Mouse (Mus musculus) hematopoietic stem cell, adult 5-6 weeks (primary cell): ENCODE data around the gene Gsg1. TPM values are rescaled to one million over a fixed set of nuclear protein-coding genes. Genes with fewer than 3 reads are reported as not detected.

Source experiments
- ATAC-seq, 2 experiments: fragments of 125-278 bp in 1 of 2; replicated peaks in 1 of 2; 2 replicates each; pipeline ENCODE4 v1.8.0; 2016 to 2017; ENCODE audit warnings: inconsistent platforms in 2 of 2, mild to moderate bottlenecking in 2 of 2, moderate number of reproducible peaks in 2 of 2, low read depth in 1 of 2, moderate TSS enrichment in 1 of 2; ENCODE audit not compliant: low FRiP score in 2 of 2, poor library complexity in 2 of 2, severe bottlenecking in 2 of 2, insufficient read depth in 1 of 2, low TSS enrichment in 1 of 2
- total RNA-seq: library from RNA; stranded (forward); fragments of 172-1452, 232-1000 nt; gene quantifications from 2 replicates; pipeline ENCODE4 v1.2.3, GENCODE M21; 2017

Gene Gsg1
- total RNA-seq = 1.6 TPM in 1 of 2 replicates, not detected in the other

DNA sequence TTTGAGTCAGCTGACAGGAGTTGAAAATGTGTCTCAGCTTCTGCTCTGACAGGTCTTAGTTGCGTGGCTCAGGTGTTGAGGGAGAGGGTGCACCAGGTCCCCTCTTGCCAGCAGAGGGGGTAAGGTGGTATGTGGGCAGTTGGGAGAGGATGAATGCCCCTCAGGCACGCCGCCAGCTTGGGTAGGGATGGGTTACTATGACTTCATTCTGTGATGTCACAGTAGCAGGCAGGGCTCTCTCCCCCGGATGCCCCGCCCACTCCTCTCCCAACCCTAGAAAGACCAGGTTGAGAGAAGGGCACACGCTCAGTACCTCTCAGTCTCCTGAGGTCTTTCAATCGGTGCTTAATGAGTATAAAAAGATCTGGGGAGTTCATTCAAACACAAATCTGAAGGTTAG is at the start of gene Gsg1:
TSS of gene Gsg1 (minus strand) at position 199 of the 400 bp plus-strand sequence.
- ATAC-seq = no peak

DNA sequence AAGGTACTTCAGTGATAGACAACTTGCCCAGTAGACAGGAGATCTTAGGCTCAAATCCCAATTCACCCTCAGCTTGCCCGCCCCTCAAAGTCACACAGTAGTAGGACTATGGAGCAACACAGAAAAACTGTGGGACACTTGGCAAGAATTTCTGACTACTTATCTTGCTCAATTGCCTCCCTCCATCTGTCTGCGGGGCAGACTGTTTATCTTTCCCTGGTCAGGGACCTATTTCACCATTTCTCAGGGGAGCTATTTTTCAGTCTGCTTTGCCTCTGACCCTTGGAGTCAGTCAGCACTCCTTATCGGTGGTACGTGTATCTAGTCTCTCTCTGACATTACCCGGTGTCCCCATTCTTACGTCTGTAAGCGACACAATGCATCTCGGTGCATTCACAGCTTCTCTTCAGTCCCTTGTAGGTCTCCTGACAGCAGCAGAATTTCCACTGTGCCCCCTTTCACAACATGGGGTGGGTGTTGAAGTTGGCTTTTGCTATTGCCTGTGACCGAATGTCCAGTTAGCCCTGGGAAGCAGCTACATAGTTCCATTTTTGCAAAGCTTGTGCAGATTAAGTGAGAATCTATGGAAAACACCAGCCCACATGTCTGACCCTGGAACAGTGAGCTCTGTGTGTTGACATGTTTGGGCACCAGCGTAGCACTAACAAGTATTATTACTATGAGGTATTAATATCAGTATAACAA is 48.4 kb upstream of the Gsg1 start:
- no peak for ATAC-seq

DNA sequence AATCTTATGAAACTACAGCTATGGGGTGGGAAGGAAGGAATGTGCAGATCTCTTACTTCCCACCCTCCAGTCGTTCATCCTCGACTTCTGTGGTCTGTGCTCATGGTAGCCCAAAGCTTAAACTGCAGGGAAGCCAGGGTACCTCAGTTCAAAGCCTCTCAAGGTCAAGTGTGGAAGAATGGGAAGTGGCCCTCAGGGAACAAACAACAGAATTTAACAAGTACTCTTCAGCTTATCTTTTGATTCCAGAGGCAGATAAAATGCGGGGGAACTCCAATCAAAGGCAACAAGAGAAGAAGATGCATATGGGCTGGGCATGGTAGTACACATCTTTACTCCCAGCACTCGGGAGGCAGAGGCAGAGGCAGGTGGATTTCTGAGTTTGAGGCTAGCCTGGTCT is 46.3 kb upstream of the Gsg1 start:
- ATAC-seq = no peak

DNA sequence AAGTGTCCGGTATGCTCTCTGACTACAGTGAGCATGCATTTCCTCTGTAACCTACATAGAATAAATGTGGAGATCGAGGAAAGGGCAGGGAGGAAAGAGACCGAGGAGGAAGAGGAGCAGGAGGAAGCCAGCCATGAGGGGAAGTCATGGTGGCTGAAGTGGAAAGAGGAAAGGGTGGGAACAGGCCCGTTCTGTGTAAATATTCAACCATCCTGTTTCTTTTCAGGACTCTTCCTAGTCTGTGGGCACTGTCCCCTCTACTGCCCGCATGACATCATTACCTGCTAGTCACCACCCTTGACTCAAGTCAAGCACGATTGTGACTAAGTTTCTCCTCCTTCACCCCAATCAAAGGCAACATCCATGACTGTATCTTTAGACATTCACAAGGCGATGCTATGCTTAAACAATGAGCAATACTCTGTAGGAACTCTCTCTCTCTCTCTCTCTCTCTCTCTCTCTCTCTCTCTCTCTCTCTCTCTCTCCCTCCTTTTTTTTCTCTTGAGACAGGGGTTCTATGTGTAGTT is 44.9 kb upstream of the Gsg1 start:
- ATAC-seq = no peak

DNA sequence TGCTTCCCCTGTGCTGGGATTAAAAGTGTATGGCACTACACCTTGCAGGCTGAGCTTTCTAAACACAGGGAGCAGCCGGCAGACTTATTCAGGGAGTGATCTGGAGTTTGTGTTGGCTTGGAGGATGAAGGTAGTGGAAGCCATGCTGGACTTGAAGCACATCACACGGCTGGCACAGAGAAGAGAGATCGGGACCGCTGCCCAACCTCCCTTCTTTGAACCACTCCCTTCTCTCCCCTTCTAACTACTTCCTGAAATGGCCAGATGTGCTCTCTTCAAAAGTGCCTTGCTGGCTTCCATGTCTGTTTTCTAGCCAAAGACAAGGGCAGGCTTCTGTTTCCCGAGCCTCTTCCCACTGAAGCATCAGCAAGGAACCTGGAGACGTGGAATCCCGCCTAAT is 43.4 kb upstream of the Gsg1 start:
- no peak for ATAC-seq

DNA sequence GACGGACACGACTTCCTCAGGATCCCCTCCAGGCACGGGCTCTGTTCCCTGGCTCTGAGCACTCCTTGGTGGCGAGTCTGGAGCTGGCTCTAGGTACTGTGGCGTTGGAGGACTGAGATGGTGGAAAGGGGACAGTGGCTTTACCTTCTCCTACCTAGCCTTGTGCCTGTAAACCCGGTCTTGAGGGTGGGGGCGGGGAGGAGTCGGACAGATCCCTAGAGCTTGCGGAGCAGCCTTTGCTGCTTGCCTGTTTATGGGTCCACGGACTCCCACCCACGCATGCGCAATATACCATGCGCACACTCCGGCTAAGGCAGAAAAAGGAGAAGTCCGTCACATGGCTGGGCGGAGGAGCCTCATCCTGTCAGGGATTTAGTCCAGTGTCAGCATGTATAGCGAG is 42.1 kb upstream of the Gsg1 start:
- ATAC-seq = peak; percentile 97

DNA sequence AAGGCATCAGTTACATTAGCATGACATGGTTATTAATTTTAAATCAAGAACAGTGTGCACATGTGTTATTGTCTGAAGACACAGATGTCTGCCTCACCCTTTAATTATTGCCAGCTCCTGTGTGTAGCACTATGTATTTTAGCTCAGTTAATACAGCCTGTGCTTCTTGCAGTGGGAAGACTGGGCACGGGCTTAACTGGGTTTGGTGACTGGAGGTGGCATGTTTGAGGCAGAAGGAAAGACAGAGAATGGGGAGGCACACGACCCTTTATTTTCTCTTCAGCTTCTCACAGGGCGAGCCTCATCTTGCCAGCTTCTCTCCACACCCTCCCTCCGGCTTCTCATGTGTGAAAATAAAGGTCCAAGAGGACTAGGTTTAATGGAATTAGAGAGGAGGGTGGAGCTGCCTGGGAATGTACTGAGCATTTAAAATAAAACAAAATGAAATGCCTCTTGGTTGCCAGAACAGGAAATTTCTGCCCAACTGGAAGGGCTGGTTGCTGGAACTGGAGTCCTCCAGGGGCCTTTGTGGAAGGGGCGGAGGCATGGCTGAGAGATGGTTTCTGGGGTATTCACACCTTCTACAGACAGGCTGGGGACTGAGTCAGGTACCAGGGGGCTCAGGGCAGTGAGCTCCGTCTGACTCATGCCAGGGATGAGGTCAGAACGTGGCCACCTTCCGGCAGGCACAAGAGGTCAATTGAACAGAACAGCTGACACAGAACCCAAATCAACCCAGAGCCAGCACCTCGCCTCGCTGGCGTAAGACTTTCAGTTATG is 41.1 kb upstream of the Gsg1 start:
- ATAC-seq = no peak

DNA sequence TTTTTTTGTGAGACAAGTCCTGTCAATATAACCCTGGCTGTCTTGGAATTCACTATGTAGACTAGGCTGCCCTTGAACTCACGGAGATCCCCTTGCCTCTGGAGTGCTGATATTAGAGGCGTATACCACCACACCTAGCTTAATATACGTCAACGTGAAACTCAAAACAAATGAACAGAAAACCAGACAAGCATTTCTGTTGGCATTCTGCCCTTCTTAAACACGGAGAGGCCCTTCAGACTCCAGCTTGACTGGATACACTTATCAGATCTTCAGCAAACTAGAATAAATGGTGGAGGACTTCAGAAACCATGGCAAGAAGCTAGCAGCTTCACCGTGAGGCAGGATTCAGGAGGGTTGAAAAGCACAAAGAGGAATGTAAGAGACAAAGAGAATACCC is 40.0 kb upstream of the Gsg1 start:
- no peak for ATAC-seq

DNA sequence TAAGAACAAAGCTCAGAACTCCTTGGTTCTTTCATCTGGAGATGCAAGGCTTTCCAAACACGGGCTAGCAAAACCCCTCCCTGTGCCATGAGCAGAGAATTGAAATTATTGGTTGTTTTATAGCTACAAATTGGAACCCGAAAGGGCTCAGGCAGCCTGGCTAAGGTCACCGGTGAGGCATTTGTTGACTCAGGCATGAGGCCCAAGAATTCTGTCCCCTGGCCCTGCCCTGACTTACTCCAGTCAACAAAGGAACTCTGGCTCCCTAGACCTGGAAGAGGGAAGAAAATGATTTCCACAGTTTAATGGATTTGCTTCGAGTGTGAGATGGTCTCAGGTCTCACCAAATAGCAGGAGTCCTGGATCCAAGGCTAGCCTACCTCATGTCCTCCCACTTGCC is 38.2 kb upstream of the Gsg1 start:
- no peak for ATAC-seq

DNA sequence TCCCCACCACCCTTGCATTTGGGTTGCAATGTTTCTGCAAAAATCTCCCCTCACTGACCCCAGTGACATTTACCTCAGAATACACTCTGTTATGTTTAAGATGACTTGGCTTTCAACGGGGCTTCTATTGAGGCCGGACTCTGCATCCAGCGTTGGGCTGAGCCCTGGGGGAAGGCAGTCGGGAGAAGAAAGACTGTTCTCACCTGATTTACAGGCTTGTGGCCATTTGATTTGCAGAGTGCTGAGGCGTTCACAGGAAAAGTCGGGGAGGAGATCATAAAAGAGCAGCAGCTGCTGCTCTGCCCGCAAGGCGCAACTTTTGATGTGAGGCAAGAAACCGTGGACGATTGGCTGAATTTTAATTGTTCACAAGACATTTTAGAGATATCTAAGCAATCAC is 25.7 kb upstream of the Gsg1 start:
- no peak for ATAC-seq

DNA sequence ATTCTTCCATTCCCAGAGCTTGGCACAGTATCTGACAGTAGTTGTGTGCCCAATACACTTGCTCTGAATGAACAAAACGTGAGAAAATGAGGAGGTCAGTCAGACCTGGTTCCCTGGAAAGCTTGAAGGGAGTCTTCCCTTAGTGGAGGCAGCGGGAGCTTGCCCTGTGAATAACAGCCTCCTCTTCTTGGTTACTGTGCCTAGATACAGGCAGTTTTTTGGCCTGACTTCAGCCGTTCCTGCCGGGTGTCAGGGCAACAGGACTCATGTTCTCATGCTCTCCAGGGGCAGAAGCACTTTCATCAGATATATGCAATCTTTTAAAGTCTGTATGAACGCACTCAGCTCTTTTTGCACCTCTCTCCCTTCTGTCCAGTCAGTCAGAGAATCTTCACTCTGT is 25.1 kb upstream of the Gsg1 start:
- ATAC-seq = no peak

DNA sequence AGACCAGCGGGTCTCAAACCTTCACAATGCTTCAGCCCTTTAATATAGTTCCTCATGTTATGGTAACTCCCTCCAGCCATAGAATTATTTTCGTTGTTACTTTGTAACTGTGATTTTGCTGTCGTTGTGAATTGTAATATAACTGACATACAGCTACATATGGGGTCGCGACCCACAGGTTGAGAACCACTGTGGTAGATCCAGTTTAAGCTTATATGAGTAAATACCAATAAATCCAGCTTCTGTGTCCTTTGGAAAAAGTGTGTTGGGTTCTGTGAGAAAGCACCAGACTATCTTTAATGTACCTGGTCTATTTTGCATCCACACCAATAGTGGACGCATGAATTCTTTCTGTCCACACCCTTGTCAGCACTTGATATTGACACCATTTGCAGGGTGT is 24.2 kb upstream of the Gsg1 start:
- no peak for ATAC-seq

DNA sequence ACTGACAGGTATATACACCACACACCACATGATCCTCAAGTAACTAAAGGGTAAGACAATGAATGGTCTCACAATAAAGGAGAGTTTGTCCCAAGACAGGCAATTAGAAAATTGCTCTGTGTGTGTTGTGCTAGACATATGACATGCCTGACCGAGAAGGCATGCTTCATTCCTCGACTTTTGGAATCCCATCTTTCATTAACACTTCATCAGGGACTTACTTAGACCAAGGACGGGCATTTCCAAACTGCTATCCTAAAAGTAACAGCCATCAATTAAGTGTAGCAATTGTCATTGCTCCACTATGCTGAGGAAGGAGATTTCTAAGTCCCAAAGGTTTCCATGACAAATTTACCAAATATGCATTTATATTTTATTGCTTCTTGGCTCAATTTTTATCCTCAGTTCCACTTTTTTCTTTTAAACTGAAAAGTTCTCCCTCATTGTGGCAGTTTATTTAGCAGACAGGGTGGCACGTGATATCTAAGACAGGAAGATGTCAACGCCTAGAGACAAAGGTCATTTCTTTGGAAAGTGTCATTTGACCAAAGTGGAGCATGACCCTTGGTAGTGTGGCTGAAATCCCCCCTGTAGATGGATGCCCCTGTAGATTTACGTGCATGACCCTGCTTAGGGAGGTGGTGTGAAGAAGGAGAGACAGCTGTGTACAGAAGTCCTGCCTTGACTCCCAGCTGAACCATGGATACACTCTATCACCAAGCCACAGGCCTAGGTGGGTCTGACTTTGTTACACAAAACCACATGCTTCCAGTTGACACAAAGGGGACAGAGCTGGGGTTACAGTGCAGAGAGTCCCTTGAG is 22.5 kb upstream of the Gsg1 start:
- ATAC-seq = no peak

DNA sequence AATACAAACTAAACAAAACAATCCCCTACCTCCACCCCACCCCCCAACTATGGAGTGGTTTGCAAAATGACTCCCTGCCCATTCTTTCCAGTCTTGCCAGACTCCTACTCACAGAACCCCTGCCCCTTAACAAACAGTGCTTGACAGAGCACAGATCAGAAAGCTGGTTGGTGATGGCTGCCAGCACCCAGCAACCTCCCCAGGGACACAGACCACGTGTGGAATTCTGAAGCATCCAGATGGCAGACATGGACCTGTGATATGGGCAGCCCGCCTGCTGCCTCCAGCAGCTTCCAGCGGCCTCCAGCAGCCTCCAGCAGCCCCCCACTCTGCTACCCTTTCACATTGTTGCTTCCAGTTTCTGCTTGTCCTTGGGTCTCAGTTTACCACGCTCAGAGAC is 21.1 kb upstream of the Gsg1 start:
- ATAC-seq = no peak

DNA sequence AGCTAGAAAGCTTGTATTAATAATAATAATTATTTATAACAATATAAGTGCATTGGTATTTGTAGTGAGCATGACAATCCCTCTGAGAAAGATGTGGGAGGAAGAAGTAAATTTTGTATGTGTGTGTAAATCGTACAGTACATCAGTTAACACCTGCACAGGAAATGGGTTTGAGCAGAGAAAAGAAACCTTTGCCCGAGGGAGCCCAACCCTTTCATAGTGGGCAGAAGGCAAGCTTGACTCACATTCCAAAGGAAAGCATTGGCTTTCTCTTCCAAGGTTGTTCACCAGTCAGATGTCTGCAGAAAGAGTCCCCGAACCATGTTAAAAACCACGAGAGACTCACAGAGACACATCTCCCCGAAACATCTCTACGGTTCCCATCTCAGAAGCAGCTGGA is 18.9 kb upstream of the Gsg1 start:
- ATAC-seq = no peak

DNA sequence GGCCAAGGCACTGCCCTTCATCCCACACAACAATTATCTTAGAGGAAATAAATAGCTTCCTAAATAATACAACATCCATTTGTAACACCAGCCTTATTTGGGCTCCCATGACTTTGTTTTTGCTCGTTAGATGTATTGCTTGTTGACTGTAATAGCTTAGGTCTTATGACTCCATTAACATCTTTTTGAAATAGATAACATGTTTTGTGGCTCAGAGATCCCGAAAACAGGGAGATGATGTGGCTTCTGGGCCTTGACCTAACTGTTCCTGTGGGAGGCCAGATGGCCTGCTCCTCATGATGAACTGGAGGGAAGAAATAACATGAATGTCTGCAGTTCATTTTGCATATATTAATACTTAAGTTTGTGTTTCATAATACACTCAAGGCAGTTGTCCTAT is 17.6 kb upstream of the Gsg1 start:
- no peak for ATAC-seq

DNA sequence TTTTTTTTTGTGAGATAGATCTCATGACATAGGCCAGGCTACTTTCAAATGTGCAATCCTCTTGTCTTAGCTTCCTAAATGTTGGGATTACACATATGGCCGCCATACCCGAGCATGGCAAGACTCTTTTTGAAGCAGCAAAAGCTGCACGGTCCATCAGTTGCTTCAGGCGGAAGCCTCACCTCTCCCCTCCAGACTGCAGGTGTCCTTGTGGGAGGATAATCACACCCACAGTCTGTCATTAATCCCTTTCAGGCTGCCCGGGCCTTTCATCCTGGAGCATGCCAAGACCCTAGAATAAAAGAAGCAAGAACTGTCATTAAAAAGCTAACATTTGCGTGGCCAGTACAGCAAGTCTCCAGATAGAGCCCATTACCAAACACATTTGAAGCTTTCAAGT is 15.5 kb upstream of the Gsg1 start:
- no peak for ATAC-seq

DNA sequence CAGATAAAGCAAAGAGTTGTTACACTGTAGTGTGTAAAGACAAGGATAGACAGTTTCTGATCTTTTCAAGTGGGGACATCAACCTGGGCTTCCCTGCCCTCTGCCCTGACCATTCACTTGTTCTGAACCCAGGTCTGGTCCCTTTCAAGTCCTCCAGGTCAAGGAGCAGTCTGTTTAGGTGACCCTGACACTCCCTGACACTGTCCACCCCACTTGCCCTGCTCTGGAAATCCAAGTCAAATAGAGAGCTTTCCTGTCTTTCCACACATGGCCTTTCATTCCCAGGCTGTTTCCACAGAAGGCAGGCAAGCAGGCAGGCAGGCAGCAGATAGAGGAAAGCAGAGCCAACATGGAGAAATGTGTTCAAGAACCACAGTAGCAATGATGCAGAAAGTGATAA is 14.2 kb upstream of the Gsg1 start:
- no peak for ATAC-seq
